Mouse (Mus musculus) kidney, postnatal 36 days (tissue): ENCODE measurements around the gene Trip6.
"Not testable (repeated sequence)": the region's sequence is repeated elsewhere in the genome, so short reads cannot be mapped to it uniquely, and the experiment has no call there.

Experiments
- DNase-seq, 2 experiments: peaks; one replicate each; pipeline ENCODE4 v3.0.0; 2021 to 2022; ENCODE audit warnings: mixed read lengths in 2 of 2

Trip6 gene

DNA sequence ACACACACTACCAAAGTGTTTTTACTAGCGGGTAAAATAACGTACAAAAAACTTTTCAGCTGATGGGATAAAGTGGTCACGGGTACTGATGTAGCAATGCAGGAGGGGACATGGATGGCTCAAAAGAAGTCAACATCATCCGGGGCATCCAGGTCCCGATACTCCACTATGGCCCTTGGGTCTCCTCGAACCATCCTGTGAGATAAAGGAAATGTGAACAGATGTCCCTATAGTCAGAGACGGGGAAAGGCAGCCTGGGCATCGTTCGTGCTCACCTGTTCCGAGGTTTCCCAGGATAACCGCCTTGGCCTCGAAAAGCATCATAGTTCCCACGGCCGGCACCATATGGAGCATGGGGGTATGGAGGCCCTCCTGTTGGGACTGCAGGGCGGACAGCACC lies 18.5 kb downstream of the Trip6 start:
- DNase-seq: no peak

- no peak for DNase-seq
These were observed 18.9 kb downstream of the Trip6 start for GRCm38 (mm10) chr5:137295296-137295695.

- DNase-seq: no peak
These were observed 19.5 kb downstream of the Trip6 start for GRCm38 (mm10) chr5:137294744-137295093.

- DNase-seq: peak; percentile 97 to 98
These were observed 20.1 kb downstream of the Trip6 start, which contains the start of gene Ufsp1 for GRCm38 (mm10) chr5:137293839-137294743. Gene Ufsp1 (plus strand): TSS chr5:137294629.

DNA sequence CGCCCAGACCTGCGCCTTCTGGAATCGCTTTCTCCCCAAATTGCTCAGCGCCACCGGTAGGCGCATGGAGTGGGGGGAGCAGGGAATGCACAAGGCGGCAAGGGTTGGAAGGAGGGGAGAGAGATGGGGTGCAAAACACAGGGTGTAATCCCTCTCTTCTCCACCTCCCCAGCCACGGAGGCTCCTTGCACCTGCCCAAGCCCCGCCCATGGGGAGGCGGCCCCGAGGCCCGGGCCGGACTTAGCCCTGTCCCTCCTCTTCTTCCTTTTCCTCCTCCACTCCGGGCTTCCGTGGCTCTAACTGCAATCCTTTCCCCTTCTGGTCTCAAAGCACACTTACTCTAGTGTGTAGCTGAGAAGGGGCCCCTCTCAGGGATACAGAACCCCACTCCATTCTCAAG lies 20.9 kb downstream of the Trip6 start:
- peak; percentile 92 to 95 for DNase-seq

- DNase-seq: no peak
These were observed 22.8 kb downstream of the Trip6 start for GRCm38 (mm10) chr5:137291381-137291926.

- DNase-seq: peak; percentile 67 to 89
These were observed 23.5 kb downstream of the Trip6 start for GRCm38 (mm10) chr5:137290677-137291076.

DNA sequence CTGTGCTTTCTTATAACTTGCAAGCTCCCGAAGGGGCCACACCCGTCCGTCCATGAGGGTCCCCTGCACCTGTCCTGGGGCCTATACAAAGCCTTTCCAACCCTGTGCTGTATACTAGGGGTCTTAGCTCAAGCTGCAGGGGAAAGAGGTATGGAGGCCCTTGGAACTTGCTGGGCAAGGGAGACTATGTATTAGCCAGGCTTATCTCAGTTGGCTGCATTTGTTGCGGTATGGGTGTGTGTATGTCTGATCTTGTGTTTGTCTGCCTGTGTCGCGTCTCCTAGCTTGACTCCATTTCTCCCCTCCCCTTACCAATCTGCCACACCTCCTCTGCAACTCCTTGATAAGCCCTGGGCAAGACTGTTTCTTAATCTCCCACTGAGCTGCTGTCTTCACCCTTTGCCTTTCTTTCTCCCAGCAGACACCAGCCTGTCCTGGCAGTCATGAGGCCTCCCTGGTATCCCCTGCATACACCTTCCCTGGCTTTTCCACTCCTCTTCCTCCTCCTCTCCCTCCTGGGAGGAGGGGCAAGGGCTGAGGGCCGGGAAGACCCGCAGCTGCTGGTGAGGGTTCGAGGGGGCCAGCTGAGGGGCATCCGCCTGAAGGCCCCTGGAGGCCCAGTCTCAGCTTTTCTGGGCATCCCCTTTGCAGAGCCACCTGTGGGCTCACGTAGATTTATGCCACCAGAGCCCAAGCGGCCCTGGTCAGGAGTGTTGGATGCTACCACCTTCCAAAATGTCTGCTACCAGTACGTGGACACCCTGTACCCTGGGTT lies 24.4 kb downstream of the Trip6 start:
- no peak for DNase-seq

DNA sequence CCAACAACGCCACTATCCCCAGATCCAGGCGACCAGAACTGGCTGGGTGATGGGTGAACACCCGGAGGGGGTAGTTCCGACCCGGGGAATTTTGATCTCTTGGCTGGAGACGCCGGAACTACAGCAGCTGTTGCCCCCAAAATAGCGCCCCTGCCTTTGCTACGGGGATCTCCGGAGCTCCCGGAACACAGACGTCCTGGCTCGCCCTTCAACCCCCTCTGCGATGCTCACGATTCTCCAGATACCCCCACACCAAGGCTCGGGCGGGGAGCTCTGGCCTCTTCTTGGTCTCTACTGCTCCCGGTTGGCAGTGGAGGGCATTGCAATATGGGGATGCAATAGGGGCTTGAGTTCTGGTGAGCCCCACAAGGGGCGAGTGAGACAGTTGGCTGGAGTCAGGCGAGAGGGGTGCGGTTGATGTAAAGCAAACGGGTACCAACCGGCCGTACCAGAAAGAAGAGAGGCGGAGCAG lies 25.2 kb downstream of the Trip6 start:
- DNase-seq: peak in 1 of 2 experiments; percentile 53

DNA sequence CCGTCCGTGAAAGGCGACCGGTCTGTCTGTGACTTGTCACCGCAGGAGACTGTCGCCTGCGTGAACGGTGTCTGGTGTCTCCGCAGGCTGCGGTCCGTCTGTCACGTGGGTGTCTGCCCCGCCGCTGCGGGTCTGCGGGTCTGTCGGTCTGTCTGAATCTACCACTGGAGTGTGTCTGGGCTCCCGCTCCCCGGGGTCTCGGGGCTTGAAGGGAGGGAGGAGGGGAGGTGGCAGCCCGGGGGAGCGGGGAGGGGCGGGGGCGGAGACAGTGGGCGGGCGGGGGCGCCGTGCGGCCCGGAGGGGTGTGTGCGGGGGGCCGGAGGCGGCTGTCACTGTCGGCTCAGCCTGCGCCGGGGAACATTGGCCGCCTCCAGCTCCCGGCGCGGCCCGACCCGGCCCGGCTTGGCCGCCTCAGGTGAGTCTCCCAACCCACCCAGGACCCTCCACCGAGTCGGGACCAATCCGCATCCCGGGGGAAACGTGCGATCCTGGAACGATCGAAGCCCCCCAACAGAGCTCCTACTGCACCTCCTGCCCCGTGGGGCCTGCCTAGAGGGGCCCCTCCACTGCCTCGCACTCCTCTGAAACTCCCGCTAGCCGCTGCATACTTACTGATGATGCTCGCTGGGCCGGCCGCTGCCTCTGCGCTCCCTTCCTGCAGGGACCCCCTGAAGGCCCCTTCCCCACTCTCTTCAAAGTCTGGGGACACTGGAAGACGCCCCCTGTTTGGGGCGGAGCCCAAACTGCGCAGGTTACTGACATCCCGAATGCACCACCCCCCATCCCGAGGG lies 26.1 kb downstream of the Trip6 start:
- DNase-seq: no peak

DNA sequence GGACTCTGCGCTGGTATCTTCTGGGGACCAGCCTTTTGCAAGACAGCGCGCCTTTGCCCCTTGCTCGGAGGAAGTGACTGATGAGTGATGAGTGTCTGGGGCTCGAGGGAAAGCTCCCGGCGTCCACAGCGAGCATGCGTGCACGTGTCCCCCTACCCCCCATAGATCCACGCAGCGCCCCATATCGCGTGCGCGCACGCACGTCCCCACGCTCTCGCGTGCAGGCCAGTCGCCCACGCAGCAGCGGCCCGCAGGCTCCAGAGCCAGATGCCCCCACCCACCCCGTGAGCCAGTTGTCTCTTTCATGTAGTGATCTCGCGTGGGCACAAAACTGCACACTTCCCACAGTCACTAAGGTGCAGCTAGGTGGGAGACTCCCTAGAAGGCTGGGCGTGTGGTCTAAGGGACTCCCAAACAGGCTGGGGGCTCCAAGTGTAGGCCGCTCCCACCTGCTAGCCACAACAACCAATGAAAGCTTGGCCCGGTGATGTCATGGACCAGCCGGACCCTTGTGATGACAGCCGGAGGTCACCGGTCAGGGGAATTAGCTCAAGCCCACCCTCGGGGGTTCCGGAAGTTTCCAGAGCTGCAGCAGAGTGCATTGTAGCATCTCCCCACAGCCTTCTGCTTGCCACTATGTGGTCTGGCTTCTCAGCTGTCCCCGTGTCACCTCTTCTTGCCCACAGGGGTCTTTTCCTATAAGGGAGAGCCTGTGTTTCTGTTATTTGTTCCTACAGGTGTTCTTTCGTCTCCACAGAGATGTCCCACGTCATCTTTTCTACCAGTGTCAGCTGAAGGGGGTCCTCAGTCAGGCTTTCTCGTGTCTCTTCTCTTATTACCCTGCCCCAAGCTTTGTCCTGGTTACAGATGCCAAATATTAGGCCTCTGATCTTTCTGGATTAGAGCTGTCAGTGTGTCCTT lies 26.9 kb downstream of the Trip6 start, which contains the start of gene Ache:
Gene Ache, plus strand, starts transcription at position 488 of the 921 bp plus-strand sequence.
- no peak for DNase-seq

DNA sequence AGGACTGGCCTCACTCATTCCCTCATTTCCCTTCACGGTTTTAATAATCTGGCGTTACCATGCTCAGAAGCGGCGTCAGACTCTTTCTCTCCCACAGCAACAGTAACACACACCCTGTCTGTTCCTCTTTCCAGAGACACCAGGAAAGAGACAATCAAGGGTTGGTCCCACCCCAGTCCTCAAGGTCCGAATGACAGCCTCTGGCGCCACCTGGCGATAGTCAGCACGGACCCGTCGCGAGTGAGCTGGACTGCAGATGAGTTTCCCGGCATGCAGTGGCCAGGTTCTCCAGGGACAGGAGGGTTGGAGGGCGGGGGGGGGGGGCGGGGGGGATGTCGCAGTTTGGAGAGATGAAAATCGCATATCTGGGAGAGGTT lies 27.6 kb downstream of the Trip6 start:
- DNase-seq: peak; percentile 86 to 96

DNA sequence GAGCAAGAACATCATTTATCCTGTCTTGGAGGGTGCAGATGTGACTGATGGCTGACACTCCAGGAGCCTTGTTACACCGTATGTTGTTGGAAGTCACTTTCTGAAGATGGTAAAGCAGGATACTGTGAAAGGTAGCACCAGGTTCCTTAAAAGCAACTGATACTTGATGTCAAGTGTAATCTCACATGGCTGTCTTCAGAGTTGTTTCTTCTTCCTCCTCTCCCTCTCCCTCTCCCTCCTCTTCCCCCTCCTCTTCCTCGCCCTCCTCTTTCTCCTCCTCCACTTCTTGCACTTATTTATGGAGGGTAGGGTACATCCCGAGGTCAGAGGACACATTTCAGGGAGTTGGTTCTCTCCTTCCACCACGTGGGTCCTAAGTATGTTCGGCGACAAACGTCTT lies 28.2 kb downstream of the Trip6 start:
- DNase-seq: no peak

DNA sequence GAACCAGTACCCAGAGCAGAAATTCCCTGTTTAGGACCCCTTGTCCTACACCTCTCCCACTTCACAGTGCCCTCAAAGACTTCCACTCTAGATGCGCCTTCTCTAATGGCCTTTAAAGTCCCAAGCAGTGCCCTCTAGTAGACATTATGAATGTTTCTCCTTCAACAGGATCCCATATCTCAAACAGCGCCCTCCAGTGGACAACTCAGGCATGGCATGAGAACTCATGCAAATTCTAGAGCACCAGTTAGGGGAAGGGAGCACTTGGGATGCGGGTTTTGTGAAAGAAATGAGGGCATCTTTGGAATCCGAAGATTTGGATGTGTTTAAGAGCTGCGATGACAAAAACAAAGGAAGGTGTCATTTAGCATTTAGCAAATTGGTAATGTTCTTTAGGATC lies 29.2 kb downstream of the Trip6 start:
- peak in 1 of 2 experiments; percentile 74 for DNase-seq

DNA sequence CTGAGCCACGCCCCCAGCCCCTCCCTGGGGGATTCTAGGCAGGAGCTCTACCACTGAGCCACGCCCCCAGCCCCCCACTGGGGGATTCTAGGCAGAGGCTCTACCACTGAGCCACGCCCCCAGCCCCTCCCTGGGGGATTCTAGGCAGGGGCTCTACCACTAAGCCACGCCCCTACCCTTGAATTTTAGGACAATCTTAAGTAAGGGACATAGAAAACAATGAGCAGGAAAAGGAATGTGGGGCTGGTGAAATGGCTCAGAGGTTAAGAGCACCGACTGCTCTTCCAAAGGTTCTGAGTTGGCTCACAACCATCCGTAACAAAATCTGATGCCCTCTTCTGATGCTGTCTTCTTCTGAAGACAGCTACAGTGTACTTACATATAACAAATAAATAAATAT lies 29.8 kb downstream of the Trip6 start:
- DNase-seq: not testable (repeated sequence)

- DNase-seq: peak; percentile 37 to 74
These were observed 36.6 kb downstream of the Trip6 start for GRCm38 (mm10) chr5:137277360-137278342.

DNA sequence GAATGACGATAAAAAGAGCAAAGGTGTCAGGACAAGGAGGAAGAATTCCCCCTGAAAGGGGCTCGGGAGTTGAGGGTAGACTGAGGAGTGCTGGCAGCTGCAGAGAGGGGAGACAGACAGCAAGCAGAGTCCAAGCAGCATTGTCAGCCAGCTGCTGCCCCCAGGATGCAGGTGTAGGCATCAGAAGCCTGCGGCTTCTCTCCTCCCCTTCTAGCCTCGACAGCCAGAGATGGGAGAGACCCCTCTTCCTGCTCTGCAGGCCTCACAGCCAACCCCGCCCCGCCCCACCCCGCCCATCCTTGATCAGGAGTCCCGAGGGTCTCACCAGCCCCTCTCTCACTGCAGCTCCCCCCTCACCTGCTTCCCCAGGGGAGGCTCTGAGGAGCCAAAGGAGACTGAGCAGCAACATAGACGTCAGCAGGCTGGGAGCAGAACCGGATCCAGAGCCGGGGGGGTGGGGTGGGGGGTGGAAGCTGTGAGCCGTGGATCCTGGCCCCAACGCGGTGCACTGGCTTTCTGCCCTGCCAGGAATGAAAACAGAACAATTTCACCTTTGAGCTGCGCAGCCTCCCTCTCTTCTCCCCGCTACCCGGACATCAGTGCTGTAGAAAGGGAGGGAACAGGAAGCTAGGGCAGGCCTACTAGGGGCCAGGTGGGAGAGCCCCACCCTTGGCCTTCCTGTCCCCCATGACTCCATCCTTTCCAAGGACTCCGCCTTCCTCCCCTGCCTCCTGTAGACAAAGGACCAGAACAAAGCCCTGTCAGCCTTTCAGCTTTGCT lies 45.9 kb downstream of the Trip6 start:
- DNase-seq: peak; percentile 29 to 50

- DNase-seq: no peak
These were observed 49.4 kb downstream of the Trip6 start for GRCm38 (mm10) chr5:137264787-137265186.
